Mouse (Mus musculus) neural tube, embryonic 15.5 days (tissue): ENCODE data around the gene Plagl1. TPM values are rescaled to one million over a fixed set of nuclear protein-coding genes. Genes with fewer than 3 reads are reported as not detected.
"Not testable (repeated sequence)": the region's sequence is repeated elsewhere in the genome, so short reads cannot be mapped to it uniquely, and the experiment has no call there.

Experiments
- ATAC-seq: fragments of 200-750 bp; cut with Nextera tagmentation; 2 replicates; pipeline ENCODE4 v1.8.0; 2017; ENCODE audit warnings: mild to moderate bottlenecking, moderate TSS enrichment, moderate library complexity; ENCODE audit not compliant: low FRiP score
- H3K27ac ChIP-seq: fragments of 300-500 bp; sonication (generic); replicated peaks from 2 replicates; pipeline ENCODE4 v1.5.1; 2015; ENCODE audit warnings: mild to moderate bottlenecking, inconsistent platforms
- H3K27me3 ChIP-seq: fragments of 300-500 bp; sonication (generic); replicated peaks from 2 replicates; pipeline ENCODE4 v1.6.1; 2015; ENCODE audit warnings: inconsistent platforms
- H3K36me3 ChIP-seq: fragments of 300-500 bp; sonication (generic); 2 replicates; pipeline ENCODE4 v1.6.1; 2015; ENCODE audit warnings: inconsistent platforms
- H3K4me1 ChIP-seq: fragments of 300-500 bp; sonication (generic); 2 replicates; pipeline ENCODE4 v1.6.1; 2015; ENCODE audit warnings: inconsistent platforms
- H3K4me2 ChIP-seq: fragments of 300-500 bp; sonication (generic); 2 replicates; pipeline ENCODE4 v1.6.1; 2015; ENCODE audit warnings: inconsistent platforms, mild to moderate bottlenecking, moderate library complexity
- H3K4me3 ChIP-seq: fragments of 300-500 bp; sonication (generic); replicated peaks from 2 replicates; pipeline ENCODE4 v1.5.1; 2015; ENCODE audit warnings: mild to moderate bottlenecking, inconsistent platforms
- H3K9ac ChIP-seq: fragments of 300-500 bp; sonication (generic); replicated peaks from 2 replicates; pipeline ENCODE4 v1.6.1; 2015; ENCODE audit warnings: mild to moderate bottlenecking, inconsistent platforms
- H3K9me3 ChIP-seq: fragments of 300-500 bp; sonication (generic); replicated peaks from 2 replicates; pipeline ENCODE4 v1.6.1; 2016; ENCODE audit warnings: inconsistent platforms
- WGBS: fragments of 180-500 bp; shearing (Covaris S2); methylation state at CpG from one replicate; pipeline ENCODE4 v1.1.7; 2015; ENCODE audit warnings: mixed read lengths; 5-methylcytosine and 5-hydroxymethylcytosine counted together
- polyA plus RNA-seq: library from polyadenylated mRNA; unstranded; fragments of >200 nt; fragmentation: Nextera tagmentation; extraction: Ambion mirVana; gene quantifications from 2 replicates; pipeline ENCODE4 v1.2.1, GENCODE M21; 2015

The Plagl1 gene
- 26.2 and 48.7 TPM in 2 replicates for polyA plus RNA-seq

DNA sequence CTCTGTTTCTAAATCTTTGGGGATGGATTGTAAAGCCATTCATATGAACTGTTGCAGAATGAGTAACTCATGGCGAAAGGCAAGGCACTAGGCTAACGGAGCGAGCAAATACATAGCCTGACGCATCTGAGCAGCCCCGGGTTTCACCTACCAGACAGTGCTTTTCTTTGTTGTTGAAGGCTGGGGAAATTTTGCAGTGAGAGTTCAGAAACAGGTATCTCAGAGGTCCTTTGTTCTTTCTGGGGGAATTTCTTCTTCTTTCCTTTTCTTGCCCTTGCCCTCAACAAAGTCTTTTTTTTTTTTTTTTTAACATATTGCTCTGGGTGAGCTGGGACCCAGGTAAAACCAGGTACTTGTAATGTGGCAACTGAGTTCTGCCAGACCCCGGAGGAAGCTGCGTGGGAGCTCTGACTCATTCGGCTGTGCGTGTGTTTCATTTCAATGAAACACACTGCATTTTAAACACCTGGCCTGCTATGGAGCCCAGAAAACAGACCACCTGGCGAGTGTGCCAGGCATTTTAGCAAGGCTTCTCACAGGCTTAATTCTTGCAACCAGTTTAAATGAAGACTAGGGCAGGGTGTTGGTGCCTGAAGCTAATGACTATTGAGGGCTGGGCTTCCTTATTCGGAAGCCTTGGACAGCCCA, at the start of gene Plagl1:
Gene Plagl1, plus strand, starts transcription at position 484 of the 648 bp plus-strand sequence.
- Histone ChIP-seq H3K4me2 (peak within 1 kb of the TSS; percentile 87), H3K4me1 (peaks cover 12% of the 10 kb centered on the region), H3K4me3 (peak within 1 kb of the TSS; percentile 43), H3K9me3 (no peaks in the 10 kb centered on the region), H3K9ac (peak within 1 kb of the TSS; percentile 51), H3K36me3 (no peaks in the 10 kb centered on the region), H3K27ac (no peak within 1 kb of the TSS), H3K27me3 (peaks cover 30% of the 10 kb centered on the region)
- no peak for ATAC-seq
- 66% methylated on average over 11 of the region's 11 CpGs for WGBS

DNA sequence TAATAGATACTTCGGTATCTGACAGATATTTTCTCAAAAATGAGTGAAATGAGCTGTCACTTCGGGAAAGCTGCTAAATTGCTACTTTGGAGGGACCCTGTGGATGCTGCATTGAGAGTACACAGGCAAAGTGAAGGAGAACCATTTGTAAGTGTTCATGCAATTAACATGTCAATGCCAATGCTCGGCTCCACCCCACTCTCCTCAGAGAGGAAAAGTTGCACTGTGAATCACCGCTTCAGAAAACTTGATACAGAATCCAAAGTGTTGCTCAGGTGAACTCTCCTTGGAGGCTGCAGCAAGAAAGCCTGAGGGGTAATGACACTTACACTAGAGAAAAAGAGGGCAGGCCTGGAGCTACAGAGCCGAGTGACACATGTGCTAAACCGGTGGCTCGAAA, 46.3 kb upstream of the Plagl1 start:
- Histone ChIP-seq H3K4me1 (peaks cover 14% of the 10 kb centered on the region), H3K9me3 (no peaks in the 10 kb centered on the region), H3K27me3 (no peaks in the 10 kb centered on the region), H3K4me2 (no peak overlapping the region), H3K9ac (no peak overlapping the region), H3K36me3 (no peaks in the 10 kb centered on the region; the same call in none of the 2 replicates), H3K4me3 (no peak overlapping the region), H3K27ac (no peak overlapping the region)
- ATAC-seq: no peak
- 66% methylated on average over 7 of the region's 7 CpGs for WGBS

DNA sequence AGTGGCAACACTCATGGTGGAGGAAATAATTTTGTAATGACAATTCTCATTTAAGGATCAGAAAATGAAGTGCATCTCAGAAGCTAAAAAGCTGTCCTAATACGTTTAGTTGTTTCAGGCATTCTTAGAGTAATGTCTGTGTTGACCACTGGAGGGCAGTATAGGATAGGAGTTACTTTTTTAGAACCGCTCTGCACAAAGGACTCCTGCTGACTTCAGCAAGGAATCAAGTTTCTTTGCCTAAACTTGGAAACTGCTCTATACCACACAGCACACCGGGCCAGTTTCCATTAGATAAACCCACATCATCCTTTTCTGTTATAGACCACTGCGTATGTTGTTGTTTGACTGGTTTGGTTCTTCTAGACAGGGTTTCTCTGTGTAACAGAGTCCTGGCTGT, 43.7 kb upstream of the Plagl1 start:
- 27% methylated on average over 4 of the region's 4 CpGs for WGBS
- Histone ChIP-seq H3K36me3 (no peaks in the 10 kb centered on the region), H3K27ac (no peak overlapping the region), H3K4me1 (no peaks in the 10 kb centered on the region), H3K9me3 (no peaks in the 10 kb centered on the region), H3K9ac (no peak overlapping the region), H3K27me3 (no peaks in the 10 kb centered on the region), H3K4me2 (no peak overlapping the region), H3K4me3 (no peak overlapping the region)
- peak; percentile 77 for ATAC-seq

DNA sequence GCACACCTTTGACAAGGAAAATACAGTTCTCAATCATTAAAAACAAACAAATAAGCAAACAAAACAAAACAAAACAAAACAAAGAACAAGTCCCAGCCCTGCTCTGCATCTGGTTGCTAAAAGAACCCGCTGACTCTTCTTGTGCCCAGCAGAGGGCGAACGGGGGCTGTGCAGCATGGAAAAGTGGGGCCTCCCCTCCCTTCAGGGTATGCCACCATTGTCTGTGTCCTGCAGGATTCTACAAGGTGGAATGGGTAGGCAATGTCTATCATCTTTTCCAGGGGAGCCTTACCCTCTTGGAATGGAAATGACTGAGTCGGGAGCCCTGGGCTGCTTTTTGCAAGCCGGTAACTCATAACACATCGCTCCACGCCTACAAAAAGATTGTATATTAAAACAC, 41.8 kb upstream of the Plagl1 start:
- H3K4me3 ChIP-seq: no peak overlapping the region
- no peak overlapping the region for H3K27ac ChIP-seq
- no peak overlapping the region for H3K9ac ChIP-seq
- H3K4me1 ChIP-seq: no peaks in the 10 kb centered on the region
- H3K27me3 ChIP-seq: no peaks in the 10 kb centered on the region
- no peaks in the 10 kb centered on the region for H3K9me3 ChIP-seq
- ATAC-seq: no peak
- WGBS: 65% methylated on average over 7 of the region's 7 CpGs
- no peaks in the 10 kb centered on the region for H3K36me3 ChIP-seq
- no peak overlapping the region for H3K4me2 ChIP-seq

DNA sequence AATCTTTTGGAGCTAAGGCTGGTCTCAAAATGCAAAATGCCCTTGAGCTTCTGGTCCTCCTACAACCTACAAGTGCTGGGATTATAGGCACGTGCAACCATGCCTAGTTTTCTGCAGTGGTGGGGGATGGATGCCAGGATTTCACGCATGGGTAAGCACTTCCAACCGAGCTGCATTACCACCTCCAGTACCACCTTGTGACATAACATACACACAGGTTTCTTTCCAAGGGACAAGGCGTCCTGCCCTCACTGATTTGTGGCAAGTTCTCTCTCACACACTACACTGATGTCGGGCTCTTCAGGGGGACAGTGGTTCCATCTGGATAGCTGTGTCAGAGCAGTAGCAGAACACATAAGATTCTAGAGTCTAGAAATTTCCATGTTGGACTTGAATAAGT, 41.3 kb upstream of the Plagl1 start:
- no peak overlapping the region for H3K9ac ChIP-seq
- no peak overlapping the region for H3K27ac ChIP-seq
- ATAC-seq: no peak
- H3K9me3 ChIP-seq: no peaks in the 10 kb centered on the region
- H3K36me3 ChIP-seq: no peaks in the 10 kb centered on the region
- H3K4me1 ChIP-seq: no peaks in the 10 kb centered on the region
- H3K4me3 ChIP-seq: no peak overlapping the region
- no peak overlapping the region for H3K4me2 ChIP-seq
- no peaks in the 10 kb centered on the region for H3K27me3 ChIP-seq
- WGBS: 82% methylated on average over 5 of the region's 5 CpGs

DNA sequence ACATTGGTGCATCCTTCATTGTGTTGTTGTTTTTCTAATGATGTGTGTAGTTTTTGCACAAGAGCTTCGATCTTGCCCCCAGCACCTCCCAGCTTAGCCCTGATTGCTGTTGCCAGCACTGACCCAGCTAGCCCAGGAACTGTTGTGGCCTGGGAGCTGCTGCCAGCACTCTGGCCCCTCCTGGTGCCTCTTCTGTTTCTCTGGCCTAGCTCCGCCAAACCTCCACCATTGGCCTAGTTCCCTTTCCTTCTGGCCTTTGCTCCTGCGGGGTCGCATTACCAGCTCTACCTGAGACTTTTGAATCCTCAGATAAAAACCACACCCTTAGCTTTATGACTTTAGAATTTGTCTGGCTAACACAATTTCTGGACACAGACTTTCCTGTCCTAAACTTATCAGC, 38.2 kb upstream of the Plagl1 start:
- no peaks in the 10 kb centered on the region for H3K9me3 ChIP-seq
- no peak overlapping the region for H3K9ac ChIP-seq
- H3K4me2 ChIP-seq: no peak overlapping the region
- no peaks in the 10 kb centered on the region for H3K36me3 ChIP-seq
- H3K27ac ChIP-seq: no peak overlapping the region
- H3K4me1 ChIP-seq: no peaks in the 10 kb centered on the region
- H3K4me3 ChIP-seq: no peak overlapping the region
- ATAC-seq: no peak
- H3K27me3 ChIP-seq: no peaks in the 10 kb centered on the region
- WGBS: 89% methylated on average over 4 of the region's 4 CpGs

DNA sequence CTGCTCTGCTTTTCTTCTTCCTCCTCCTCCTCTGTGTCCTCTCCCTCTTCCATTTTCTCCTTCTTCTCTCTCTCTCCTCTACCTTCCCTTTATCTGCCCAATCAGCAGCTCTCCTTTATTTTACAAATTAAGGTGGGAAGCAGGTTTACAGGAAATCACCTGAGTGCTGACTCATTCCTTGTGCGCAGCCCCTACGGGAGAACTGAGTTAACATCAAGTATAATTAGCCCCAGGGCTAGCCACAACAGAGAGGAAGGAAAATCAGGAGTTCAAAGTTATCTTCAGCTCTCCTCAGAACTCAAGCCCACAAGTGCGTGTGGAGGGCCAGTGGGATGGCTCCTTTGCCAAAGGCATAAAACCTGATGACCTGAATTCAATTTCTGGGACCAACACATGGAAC, 36.3 kb upstream of the Plagl1 start:
- H3K27me3 ChIP-seq, H3K4me3 ChIP-seq, H3K9ac ChIP-seq, H3K4me1 ChIP-seq, H3K36me3 ChIP-seq, ATAC-seq, H3K4me2 ChIP-seq, H3K9me3 ChIP-seq, H3K27ac ChIP-seq: not testable (repeated sequence)
- WGBS: 75% methylated on average over 3 of the region's 3 CpGs

DNA sequence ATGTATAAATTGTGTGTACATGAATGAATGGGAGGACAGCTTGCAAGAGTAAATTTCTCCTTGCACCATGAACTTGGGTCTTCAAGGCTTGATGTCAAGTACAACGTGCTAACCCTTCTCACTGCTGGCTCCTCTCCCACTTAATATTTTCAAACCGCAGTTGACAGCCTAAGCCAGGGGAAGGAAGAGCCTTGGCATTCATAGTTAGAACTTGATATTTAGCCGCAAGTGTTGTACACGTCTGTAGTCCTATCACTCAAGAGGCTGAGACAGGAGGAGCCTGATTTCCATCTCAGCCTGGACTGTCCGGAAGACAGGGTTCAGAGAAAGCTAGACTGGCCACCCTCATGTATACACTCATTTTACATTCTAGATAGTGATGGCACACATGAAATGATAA, 32.6 kb upstream of the Plagl1 start:
- H3K9ac ChIP-seq: no peak overlapping the region
- H3K9me3 ChIP-seq: no peaks in the 10 kb centered on the region
- no peak overlapping the region for H3K4me3 ChIP-seq
- no peaks in the 10 kb centered on the region for H3K27me3 ChIP-seq
- H3K4me2 ChIP-seq: no peak overlapping the region
- 90% methylated on average over 5 of the region's 5 CpGs for WGBS
- no peaks in the 10 kb centered on the region for H3K36me3 ChIP-seq
- no peak for ATAC-seq
- no peaks in the 10 kb centered on the region for H3K4me1 ChIP-seq
- H3K27ac ChIP-seq: no peak overlapping the region

DNA sequence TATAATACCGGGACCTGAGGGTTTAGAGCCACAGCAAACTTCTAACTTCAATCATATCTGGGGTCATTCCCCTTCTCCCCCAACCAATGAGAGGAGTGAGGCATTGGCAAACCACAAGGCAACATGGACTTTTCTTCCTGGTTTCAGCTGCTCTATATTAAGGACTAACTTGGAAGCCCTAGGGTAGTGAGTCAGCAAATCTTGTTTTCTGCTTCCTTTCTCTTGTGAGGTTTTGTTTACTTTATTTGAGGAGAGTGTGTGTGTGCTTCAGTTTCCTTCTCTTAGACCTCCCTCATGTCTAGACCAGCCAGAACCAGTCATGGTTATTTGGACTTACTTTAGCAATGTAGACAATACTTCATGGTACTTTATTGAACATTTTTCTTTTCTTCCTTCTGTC, 32.1 kb upstream of the Plagl1 start:
- WGBS: 84% methylated on average over 1 of the region's 1 CpGs
- Histone ChIP-seq H3K9ac (no peak overlapping the region), H3K9me3 (no peaks in the 10 kb centered on the region), H3K4me3 (no peak overlapping the region), H3K4me2 (no peak overlapping the region), H3K4me1 (no peaks in the 10 kb centered on the region), H3K27ac (no peak overlapping the region), H3K27me3 (no peaks in the 10 kb centered on the region), H3K36me3 (no peaks in the 10 kb centered on the region)
- no peak for ATAC-seq

DNA sequence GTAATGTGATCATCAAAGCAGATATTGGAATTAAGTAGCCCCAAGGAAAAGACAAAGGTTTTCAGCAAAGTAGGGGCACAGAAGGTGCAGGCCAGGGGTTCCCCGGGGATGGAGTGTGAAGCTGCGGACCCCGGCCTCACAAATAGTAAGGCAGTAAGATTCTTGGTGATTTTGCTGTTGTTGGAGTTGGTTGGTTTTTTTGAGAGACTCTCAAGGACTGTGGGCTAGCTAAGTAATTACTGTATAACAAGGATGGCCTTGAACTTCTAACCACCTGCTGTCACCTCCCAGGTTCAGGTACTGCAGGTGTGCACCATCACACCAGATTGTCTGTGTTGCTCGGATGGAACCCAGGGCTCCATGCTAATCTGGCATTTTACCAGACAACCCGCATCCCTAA, 30.9 kb upstream of the Plagl1 start:
- Histone ChIP-seq H3K36me3 (no peaks in the 10 kb centered on the region), H3K9ac (no peak overlapping the region), H3K4me2 (no peak overlapping the region), H3K27ac (no peak overlapping the region), H3K9me3 (no peaks in the 10 kb centered on the region), H3K4me3 (no peak overlapping the region), H3K27me3 (no peaks in the 10 kb centered on the region), H3K4me1 (no peaks in the 10 kb centered on the region)
- 95% methylated on average over 5 of the region's 5 CpGs for WGBS
- ATAC-seq: no peak

DNA sequence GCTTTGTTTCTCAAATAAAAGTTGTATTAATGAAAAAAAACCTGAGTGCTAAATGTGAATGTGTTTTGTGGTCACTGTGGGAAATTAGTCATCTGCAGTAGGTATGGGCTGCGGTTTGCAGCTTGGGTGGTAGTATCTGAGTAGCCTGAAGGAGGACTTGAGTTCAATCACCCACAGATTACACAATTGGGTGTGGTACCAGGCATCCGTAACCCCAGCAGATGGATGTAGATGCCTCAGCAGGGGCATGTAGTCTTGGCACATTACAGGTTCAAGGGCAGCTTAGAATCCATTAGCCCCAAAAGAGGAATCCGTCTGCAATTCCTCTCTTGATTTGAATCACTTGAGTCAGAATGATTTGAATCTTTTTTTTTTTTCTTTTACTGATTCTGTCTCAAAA, 25.0 kb upstream of the Plagl1 start:
- Histone ChIP-seq H3K9me3 (no peaks in the 10 kb centered on the region), H3K27me3 (no peaks in the 10 kb centered on the region), H3K9ac (no peak overlapping the region), H3K27ac (no peak overlapping the region), H3K4me1 (no peaks in the 10 kb centered on the region), H3K4me3 (no peak overlapping the region), H3K36me3 (no peaks in the 10 kb centered on the region), H3K4me2 (no peak overlapping the region)
- no peak for ATAC-seq
- 92% methylated on average over 3 of the region's 3 CpGs for WGBS

DNA sequence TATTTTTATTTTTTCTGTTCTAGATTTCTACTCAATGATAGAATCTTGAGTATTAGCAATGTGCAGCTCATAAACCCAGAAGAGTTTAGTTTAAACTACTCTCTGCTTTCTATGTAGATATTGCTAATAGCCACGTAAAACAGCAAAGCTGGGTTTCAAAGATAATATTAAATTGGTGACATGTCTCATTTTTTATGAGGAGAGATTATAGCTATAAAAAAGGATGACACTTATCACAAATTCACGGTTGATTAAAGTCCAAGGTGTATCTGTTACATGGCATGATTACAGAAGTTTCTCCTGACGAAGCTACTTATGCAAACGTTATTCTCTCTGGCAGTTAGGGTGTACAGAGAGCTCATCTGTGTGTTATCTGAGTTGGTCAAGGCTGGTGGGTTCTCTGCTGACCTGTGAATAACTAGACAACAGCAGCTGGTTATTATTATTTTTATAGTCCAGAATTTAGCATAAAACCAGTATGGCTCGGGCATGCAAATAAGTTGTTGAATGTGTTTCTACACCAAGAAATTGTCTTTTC, 20.6 kb upstream of the Plagl1 start:
- Histone ChIP-seq H3K4me1 (no peaks in the 10 kb centered on the region), H3K36me3 (no peaks in the 10 kb centered on the region), H3K27me3 (no peaks in the 10 kb centered on the region), H3K9me3 (no peaks in the 10 kb centered on the region), H3K9ac (no peak overlapping the region), H3K4me3 (no peak overlapping the region), H3K27ac (no peak overlapping the region), H3K4me2 (no peak overlapping the region)
- 86% methylated on average over 5 of the region's 5 CpGs for WGBS
- ATAC-seq: no peak
